Mouse (Mus musculus): ENCODE measurements around the gene Nlgn1.
"Not testable (repeated sequence)": the region's sequence is repeated elsewhere in the genome, so short reads cannot be mapped to it uniquely, and the experiment has no call there.

Gene Nlgn1

DNA sequence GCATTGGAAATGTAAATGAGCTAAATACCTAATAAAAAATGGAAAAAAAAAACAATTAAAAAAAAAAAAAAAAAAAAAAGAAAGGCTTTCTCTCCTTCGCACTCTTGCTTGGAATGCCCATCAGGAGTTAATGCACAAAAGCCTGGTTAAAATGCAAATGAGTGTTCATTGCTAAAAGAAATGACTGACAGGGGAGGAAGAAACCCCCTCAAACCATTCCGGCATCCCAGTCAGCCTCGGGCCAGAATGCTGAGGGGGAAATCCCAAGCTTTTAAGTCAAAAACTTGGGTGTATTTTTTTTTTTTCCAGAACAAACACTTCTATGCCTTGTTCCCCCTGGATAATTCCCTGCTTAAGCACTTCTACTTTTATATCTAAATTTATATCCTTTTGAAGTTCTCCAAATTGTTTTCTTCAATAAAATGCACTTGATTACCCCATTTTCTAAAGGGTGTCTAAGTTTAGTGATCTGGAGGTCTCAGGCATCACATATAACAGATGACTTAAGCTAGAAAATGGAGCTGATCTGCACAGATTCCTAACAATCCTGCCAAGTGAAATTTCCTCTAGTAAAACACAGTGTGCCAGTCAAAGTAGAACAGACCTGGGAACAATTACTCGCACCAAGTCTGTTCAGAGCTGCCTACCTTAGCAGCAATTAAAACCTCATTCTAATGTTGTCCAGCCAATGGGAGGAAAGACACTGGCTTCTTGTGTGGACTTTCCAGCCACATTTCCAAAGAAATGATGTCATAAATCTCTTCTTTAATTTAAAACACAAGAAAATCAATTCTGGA is 686.2 kb downstream of the Nlgn1 start:
- DNase-seq (ENCODE audit: low spot score): no peak

DNA sequence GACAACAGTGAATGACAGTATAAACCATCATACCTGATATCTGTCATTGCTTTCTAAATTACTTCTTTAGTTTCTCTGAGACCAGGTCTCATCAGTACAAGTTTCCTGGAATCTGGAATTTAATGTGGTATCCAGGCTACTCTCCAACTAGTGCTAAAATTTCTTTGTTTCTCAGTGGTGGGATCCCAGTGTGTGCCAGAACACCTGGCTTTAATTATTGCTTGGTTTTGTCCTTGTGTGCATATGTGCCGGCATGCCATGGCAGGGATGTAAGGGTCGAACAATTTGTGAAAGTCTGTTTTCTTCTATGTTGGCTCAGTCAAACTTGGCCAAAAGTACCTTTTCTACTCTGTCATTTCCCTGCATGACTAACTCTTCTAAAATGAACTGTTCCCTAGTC is 703.1 kb downstream of the Nlgn1 start:
- no peak for DNase-seq (ENCODE audit: low spot score)

DNA sequence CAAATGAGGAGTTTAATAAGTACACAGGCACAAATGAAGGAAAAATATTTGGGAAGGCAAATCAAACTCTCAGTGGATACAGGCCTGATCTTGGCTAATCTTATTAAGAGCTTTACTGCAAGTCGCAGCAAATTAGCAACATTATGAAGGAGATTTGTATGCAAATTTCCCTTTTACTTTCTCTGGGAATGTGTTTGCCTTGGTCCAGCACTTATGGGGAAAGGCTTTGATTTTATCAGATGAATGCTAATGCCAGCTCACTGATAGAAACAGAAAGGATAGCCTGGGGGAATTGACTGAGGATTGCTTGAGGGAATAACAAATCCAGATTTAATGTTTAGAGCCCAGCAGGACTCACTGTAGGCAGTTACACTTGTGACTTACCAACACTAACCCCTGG is 725.7 kb downstream of the Nlgn1 start:
- DNase-seq (ENCODE audit: low spot score): no peak

DNA sequence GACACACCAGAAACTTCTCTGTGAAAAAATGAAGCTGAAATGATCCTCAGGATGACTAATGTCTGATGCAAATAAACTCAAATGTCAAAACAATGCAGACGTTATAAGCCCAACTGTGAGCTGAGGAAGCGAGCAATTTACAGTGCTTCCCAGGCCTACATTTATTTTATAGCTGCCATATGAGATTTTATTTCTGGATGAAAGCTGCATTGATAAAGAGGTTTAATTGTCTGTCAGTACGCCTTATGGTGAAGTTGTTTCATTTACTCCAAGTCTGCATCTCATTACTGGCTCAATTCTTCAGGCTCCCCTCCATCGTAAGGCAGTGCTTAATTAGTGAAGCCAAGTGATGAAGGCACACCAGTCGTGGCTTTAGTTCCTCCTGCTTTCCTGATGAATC is 734.7 kb downstream of the Nlgn1 start:
- no peak for DNase-seq (ENCODE audit: low spot score)

DNA sequence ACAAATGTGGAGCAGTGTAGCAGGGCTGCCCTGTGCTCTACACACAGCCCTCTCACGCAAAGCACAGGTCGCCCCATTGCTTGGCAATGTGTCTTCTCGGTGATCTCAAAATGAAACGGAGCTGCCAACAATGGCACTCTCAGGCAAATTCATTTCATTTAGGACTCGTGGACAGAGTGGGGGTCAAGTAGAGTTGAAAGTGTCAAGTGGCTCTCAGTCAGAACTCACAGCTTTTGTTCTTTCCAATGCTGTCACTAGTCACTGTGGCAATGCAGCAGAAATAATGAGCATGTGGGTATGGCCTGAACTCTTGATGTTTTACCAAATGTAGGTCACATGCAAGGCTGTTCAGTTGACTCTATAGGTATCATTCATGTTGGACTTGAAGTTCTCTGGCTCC is 756.7 kb downstream of the Nlgn1 start:
- no peak for DNase-seq (ENCODE audit: low spot score)

DNA sequence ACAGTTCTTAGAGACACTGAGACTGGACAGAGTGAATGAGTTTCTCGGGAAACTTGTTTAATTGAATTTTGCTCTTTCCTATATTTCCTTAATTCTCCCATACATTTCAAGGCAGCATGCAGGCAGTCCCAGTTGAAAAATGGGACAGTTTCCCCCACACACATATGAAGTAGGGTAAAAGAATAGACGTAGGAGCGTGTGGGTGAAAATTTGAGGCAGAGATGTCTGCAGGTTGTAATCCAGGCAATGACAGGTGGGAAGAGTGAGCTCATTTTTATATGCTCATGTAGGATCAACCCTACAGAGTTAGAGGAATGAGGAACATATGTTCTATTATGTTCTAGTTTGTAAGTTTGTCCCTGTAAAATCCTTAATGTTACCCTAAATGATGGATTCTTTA is 757.4 kb downstream of the Nlgn1 start:
- DNase-seq (ENCODE audit: low spot score): no peak

DNA sequence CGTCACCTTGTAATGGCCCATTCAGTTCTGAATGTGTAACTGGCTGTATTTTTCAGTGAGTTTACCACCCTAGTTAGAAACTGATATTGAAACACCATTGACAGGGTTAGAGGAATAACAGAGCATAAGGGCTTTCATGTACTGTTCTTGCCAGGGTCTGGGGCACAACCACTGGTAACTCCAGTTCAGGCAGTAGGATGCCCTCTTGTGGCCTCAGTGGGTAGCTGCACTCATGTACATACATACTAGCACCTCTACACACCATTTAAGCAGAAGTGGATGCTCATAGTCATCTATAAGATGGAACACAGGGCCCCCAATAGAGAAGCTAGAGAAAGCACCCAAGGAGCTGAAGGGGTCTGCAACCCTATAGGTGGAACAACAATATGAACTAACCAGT is 773.7 kb downstream of the Nlgn1 start:
- not testable (repeated sequence) for DNase-seq (ENCODE audit: low spot score)

DNA sequence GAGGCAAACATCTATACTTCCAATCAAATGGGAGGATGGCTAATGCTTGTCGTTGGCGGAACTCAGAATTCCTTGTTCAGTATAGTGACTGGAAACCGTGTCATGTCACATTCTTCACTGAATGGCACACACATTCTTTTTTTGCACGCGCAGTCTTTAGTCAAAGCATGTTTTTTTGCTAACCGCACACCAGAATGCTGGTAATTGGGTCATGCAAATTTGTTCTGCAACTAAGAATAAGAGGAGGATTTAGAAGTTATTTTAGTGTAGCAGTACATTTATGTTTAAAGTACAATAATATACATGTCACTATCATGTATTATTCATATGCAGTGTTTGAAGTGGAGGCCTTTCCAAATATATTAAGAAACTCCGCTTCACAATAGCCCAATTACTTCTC is 783.2 kb downstream of the Nlgn1 start:
- DNase-seq (ENCODE audit: low spot score): not testable (repeated sequence)

DNA sequence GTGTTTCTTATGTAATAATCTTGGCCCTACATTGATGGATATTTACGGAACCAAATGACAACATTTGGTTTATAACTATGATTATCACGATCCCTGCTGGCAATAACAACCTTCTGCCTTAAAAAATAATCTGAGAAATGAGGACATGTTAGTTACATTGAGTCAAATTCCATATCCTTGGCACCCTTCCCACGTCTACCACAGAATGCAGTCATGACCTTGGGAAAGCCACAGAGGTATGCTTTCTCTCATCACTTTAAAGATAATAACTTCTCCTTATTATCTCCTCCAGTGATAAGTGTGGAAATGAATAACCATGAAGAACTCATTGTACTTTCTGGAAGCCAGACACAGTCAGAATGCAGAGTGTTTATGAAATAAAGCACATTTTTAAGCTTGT is 808.0 kb downstream of the Nlgn1 start:
- not testable (repeated sequence) for DNase-seq (ENCODE audit: low spot score)

DNA sequence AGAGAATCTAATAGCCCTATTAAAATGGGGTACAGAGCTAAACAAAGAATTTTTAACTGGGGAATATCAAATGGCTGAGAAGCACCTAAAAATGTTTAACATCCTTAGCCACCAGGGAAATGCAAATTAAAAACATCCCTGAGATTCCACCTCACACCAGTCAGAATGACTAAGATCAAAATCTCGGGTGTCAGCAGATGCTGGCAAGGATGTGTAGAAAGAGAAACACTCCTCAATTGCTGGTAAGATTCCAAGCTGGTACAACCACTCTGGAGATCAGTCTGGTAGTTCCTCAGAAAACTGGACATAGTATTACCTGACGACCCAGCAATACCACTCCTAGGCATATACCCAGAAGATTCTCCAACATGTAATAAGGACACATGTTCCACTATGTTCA is 869.2 kb downstream of the Nlgn1 start:
- no peak for DNase-seq (ENCODE audit: low spot score)

DNA sequence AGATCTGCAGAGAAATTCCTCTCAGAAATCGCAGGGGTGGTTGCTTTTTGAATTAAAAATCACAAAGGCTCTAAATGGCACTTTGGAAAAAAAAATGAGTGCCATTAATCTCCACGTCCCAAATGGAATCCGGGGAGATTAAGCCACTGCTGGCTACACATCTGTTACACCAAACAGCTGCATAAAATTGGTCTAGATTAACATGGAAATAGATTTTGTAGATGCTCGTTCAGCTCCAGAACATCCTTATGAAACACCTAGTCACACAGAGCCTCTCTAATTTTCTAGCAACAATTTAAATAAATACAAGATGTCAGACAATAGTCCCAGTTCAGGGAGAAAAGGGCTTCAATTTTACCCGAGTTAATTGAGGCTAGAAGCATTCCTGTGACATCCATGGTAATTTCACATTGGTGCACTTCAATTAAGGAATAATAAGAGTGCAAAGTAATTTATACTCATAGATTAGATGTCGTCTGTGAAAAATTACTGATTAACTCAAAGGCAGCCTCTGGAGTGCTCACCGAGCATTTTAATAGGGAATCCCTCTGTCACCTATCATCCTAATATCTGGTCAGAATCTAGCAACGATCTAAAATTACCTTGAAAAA is 875.9 kb downstream of the Nlgn1 start:
- DNase-seq (ENCODE audit: low spot score): no peak

DNA sequence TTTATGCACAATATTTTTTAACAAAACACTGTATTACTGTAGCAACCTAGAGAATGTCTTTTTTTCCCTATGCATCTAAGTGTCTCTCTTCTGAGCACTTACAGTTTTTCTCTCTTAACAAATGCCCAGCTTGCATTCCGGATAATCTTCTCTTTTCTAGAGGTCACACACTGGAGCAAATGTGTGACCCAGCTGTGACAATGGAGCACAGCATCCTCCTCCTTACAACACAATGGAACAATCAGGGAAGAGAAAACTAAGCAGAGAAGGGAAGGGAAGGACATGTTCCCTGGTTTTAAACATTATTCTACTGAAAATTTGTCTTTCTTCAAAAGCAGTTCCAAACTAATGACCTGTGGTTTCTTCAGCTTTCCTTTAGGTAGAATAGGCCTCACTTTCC is 879.9 kb downstream of the Nlgn1 start:
- DNase-seq (ENCODE audit: low spot score): no peak

DNA sequence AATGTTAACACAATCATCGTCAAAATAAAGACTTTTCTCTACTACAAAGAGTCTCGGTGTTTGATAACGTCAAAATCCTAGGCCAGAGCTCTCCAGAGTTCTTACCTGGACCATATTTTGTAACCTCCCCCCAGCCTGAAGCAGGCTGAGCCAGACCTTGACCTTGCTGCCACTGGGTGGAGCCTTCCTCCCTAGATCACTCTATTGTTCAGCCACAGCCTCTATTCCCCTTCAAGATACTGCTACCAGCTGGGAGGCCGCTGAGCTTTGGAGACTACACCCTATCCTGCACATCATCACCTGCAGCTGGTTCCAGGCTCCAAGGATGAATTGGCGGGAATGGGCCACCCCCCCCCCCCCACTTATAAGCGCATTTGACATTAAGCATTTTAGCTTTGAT is 881.8 kb downstream of the Nlgn1 start:
- no peak for DNase-seq (ENCODE audit: low spot score)

DNA sequence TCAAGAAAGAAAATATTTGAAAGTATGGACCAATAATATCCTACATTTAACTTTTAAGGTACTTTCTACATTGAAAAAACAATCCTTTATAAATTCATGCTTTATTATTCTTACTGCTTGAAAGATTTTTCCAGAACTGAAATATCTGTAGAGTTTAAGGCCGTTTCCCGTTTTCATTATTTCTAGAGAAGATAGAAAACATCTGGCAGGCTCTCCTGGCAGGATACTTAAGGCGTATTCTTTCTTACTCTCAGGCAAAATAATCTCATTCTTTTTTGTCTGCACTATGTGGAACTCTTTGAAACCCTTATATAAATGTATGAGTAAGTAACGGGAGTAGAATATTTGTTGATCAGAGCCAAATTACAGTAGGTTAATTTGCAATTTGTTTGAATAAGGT is 882.9 kb downstream of the Nlgn1 start:
- DNase-seq (ENCODE audit: low spot score): no peak

DNA sequence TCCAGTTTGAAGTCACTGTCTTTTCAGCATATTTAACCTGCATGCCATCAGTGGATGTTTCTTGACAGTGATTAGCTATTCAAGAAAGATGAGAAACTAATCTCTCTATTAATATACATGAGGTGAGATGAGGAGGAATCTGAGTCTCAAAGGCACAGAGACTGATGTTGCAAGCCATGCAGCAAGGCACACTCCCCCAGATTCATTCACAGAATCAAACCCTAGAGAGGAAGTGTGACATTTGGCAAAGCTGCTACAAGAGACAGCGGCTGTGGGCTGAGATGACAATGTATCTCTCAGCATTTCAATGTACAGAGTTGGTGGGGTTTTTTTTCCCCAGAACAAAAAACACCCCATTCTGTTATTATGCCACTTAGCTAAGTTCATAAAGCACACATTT is 885.1 kb downstream of the Nlgn1 start:
- no peak for DNase-seq (ENCODE audit: low spot score)

DNA sequence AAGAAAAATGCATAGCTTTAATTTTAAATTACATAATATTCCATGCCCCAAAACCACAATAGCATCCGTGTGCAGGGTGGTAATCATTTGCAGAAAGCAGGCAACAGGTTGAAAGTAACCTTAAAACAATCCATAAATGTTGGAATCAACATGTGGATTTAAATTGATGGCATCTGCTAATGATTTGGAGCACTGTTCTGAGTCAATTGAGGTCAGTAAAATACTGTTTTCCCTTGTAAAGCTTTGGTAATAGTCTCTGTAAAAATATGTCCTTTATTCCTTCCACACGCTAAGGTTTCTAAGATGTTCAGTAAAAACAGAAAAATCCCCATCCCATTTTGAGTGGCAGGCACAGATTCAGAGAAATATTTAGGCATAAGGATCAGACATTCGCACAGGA is 888.6 kb downstream of the Nlgn1 start:
- no peak for DNase-seq (ENCODE audit: low spot score)

DNA sequence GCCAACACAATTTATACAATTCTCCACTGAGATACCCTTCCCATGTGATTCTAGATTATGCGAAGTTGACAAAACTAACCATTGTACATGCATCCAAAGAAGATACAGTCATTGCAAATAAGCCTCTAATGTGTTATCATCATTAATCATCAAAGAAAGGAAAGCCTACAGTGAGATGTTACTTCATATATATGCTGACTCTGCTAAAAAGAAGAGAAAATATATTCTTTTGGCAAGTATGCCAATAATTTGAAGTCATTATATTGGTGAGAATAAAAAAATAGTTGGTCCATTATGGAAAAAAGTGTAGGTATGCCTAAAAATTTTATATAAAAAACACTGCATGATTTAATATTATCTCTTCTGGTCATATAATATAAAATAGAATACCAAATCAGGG is 889.6 kb downstream of the Nlgn1 start:
- no peak for DNase-seq (ENCODE audit: low spot score)

DNA sequence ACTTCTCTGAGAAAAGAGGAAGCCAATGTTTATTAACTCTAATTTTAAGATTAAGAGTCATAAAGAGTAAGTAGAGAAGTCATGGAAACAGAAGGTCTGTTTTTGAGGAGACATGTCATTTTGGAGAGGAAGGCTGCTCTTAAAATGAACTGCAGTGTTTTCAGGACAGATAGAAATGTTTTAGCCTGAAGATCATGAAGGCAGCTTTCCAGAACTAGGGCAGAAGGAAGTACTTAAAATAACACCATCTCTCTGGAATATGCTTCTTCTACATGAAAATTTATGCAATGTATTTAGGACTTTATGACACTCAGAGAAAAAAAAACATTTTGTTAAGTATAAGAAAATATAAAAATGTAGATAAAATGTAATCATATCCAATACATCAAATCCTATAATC is 905.3 kb downstream of the Nlgn1 start:
- DNase-seq (ENCODE audit: low spot score): no peak

DNA sequence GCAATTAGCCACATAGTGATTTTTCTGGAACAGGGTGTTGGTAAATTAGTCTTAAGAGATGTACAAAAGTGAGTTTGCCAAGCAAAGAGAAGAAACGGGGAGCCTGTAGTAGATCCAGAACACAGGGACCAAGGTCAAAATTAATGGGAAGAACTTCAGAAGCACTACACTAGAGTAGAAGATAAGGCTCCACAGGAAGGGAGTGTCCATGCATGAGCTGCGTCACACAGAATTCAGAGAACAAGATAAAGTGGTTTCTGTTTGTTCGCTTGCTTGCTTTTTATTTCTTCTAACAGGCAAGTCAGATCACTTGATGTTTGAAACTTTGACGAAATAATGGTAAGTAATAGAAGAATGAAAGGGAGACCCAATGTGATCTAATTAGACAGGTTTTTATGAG is 920.3 kb downstream of the Nlgn1 start:
- no peak for DNase-seq (ENCODE audit: low spot score)
